Mouse (Mus musculus): ENCODE data around the gene Nrm. TPM values are rescaled to one million over a fixed set of nuclear protein-coding genes. Genes with fewer than 3 reads are reported as not detected.
A peak's percentile ranks its signal among the peaks of the same experiment; 100 is the strongest.
"Not testable (repeated sequence)": the region's sequence is repeated elsewhere in the genome, so short reads cannot be mapped to it uniquely, and the experiment has no call there.

Nrm gene
- polyA plus RNA-seq, 1 experiment, result 22.4 TPM

- TF ChIP-seq CTCF (IDR thresholded peaks at IDR 0.05; ENCODE audit: control insufficient read depth, insufficient read depth, low read length) (no peak), POLR2A (IDR thresholded peaks at IDR 0.05; ENCODE audit: borderline replicate concordance, control insufficient read depth, low read depth, low read length) (0 out of 2 replicates have a peak, but pooled peaks have one; percentile 21)
- peak overlapping the region; percentile 91 for H3K27ac ChIP-seq (ENCODE audit: control insufficient read depth, insufficient read depth, low read depth, low read length, poor library complexity)
- H3K4me1 ChIP-seq (ENCODE audit: control insufficient read depth, insufficient read depth, low read length), result peaks cover 4% of the 10 kb centered on the region; the same call in 1 of the 2 replicates
- WGBS, result under 1% methylated on average over 25 of the region's 25 CpGs
- H3K4me3 ChIP-seq (replicated peaks; ENCODE audit: control insufficient read depth, low read depth, low read length), result peak overlapping the region; percentile 62
Observed at GRCm38 (mm10) chr17:35836991-35837422, 24.1 kb upstream of the Nrm start.

GRCm38 (mm10) chr17:35837487-35837886 lies 23.6 kb upstream of the Nrm start:
- Histone ChIP-seq H3K4me1 (ENCODE audit: control insufficient read depth, insufficient read depth, low read length) (peaks cover 4% of the 10 kb centered on the region; the same call in 1 of the 2 replicates), H3K4me3 (replicated peaks; ENCODE audit: control insufficient read depth, low read depth, low read length) (peak overlapping the region; percentile 62), H3K27ac (ENCODE audit: control insufficient read depth, insufficient read depth, low read depth, low read length, poor library complexity) (peak overlapping the region; percentile 91)
- under 1% methylated on average over 18 of the region's 18 CpGs for WGBS
- peak; percentile 15; the same call in 1 of the 2 replicates for TF ChIP-seq POLR2A (IDR thresholded peaks at IDR 0.05; ENCODE audit: borderline replicate concordance, control insufficient read depth, low read depth, low read length)
- no peak for TF ChIP-seq CTCF (IDR thresholded peaks at IDR 0.05; ENCODE audit: control insufficient read depth, insufficient read depth, low read length)

GRCm38 (mm10) chr17:35838122-35838544 lies 23.0 kb upstream of the Nrm start, which contains the start of gene Tubb5:
Tubb5 (minus strand) TSS chr17:35838306.
- H3K4me1 ChIP-seq (ENCODE audit: control insufficient read depth, insufficient read depth, low read length), result peaks cover 4% of the 10 kb centered on the region; the same call in 1 of the 2 replicates
- 2% methylated on average over 29 of the region's 29 CpGs for WGBS
- TF ChIP-seq CTCF (IDR thresholded peaks at IDR 0.05; ENCODE audit: control insufficient read depth, insufficient read depth, low read length), result no peak
- TF ChIP-seq POLR2A (IDR thresholded peaks at IDR 0.05; ENCODE audit: borderline replicate concordance, control insufficient read depth, low read depth, low read length), result peak; percentile 99
- peak within 1 kb of the TSS; percentile 63 for H3K4me3 ChIP-seq (replicated peaks; ENCODE audit: control insufficient read depth, low read depth, low read length)
- H3K27ac ChIP-seq (ENCODE audit: control insufficient read depth, insufficient read depth, low read depth, low read length, poor library complexity), result peak within 1 kb of the TSS; percentile 91

GRCm38 (mm10) chr17:35838570-35838969 lies 22.5 kb upstream of the Nrm start:
- no peak for TF ChIP-seq CTCF (IDR thresholded peaks at IDR 0.05; ENCODE audit: control insufficient read depth, insufficient read depth, low read length)
- H3K4me3 ChIP-seq (replicated peaks; ENCODE audit: control insufficient read depth, low read depth, low read length), result peak overlapping the region; percentile 63
- H3K4me1 ChIP-seq (ENCODE audit: control insufficient read depth, insufficient read depth, low read length), result peaks cover 4% of the 10 kb centered on the region; the same call in 1 of the 2 replicates
- H3K27ac ChIP-seq (ENCODE audit: control insufficient read depth, insufficient read depth, low read depth, low read length, poor library complexity), result no peak overlapping the region; the same call in 1 of the 2 replicates
- WGBS, result 6% methylated on average over 5 of the region's 5 CpGs

- not testable (repeated sequence) for H3K4me1 ChIP-seq (ENCODE audit: control insufficient read depth, insufficient read depth, low read length); H3K4me3 ChIP-seq (replicated peaks; ENCODE audit: control insufficient read depth, low read depth, low read length)
- WGBS, result 62% methylated on average over 3 of the region's 3 CpGs
- H3K27ac ChIP-seq (ENCODE audit: control insufficient read depth, insufficient read depth, low read depth, low read length, poor library complexity), result peak overlapping the region; percentile 36; the same call in 1 of the 2 replicates
Observed at GRCm38 (mm10) chr17:35839002-35839401, 22.1 kb upstream of the Nrm start.

- no peak for TF ChIP-seq CTCF (IDR thresholded peaks at IDR 0.05; ENCODE audit: control insufficient read depth, insufficient read depth, low read length)
- no peak for TF ChIP-seq POLR2A (IDR thresholded peaks at IDR 0.05; ENCODE audit: borderline replicate concordance, control insufficient read depth, low read depth, low read length)
- Histone ChIP-seq H3K4me3 (replicated peaks; ENCODE audit: control insufficient read depth, low read depth, low read length) (peak overlapping the region; percentile 46), H3K4me1 (ENCODE audit: control insufficient read depth, insufficient read depth, low read length) (peaks cover 1% of the 10 kb centered on the region; the same call in 1 of the 2 replicates), H3K27ac (ENCODE audit: control insufficient read depth, insufficient read depth, low read depth, low read length, poor library complexity) (0 out of 2 replicates have a peak overlapping the region, but pooled peaks have one; percentile 31)
- WGBS, result 40% methylated on average over 14 of the region's 14 CpGs
Observed at GRCm38 (mm10) chr17:35840561-35840960, 20.6 kb upstream of the Nrm start.

- Histone ChIP-seq H3K27ac (ENCODE audit: control insufficient read depth, insufficient read depth, low read depth, low read length, poor library complexity) (peak within 1 kb of the TSS; percentile 74), H3K4me1 (ENCODE audit: control insufficient read depth, insufficient read depth, low read length) (peaks cover 1% of the 10 kb centered on the region; the same call in 1 of the 2 replicates), H3K4me3 (replicated peaks; ENCODE audit: control insufficient read depth, low read depth, low read length) (peak within 1 kb of the TSS; percentile 71)
- TF ChIP-seq CTCF (IDR thresholded peaks at IDR 0.05; ENCODE audit: control insufficient read depth, insufficient read depth, low read length) (no peak), POLR2A (IDR thresholded peaks at IDR 0.05; ENCODE audit: borderline replicate concordance, control insufficient read depth, low read depth, low read length) (peak; percentile 81)
- under 1% methylated on average over 59 of the region's 59 CpGs for WGBS
Observed at GRCm38 (mm10) chr17:35841076-35841950, 19.8 kb upstream of the Nrm start, which contains the start of gene Mdc1. Mdc1 (plus strand) TSS chr17:35841515.

- Histone ChIP-seq H3K27ac (ENCODE audit: control insufficient read depth, insufficient read depth, low read depth, low read length, poor library complexity) (peak overlapping the region; percentile 74), H3K4me3 (replicated peaks; ENCODE audit: control insufficient read depth, low read depth, low read length) (peak overlapping the region; percentile 71), H3K4me1 (ENCODE audit: control insufficient read depth, insufficient read depth, low read length) (no peaks in the 10 kb centered on the region; the same call in 1 of the 2 replicates)
- TF ChIP-seq CTCF (IDR thresholded peaks at IDR 0.05; ENCODE audit: control insufficient read depth, insufficient read depth, low read length), result no peak
- TF ChIP-seq POLR2A (IDR thresholded peaks at IDR 0.05; ENCODE audit: borderline replicate concordance, control insufficient read depth, low read depth, low read length), result no peak
- 6% methylated on average over 11 of the region's 11 CpGs for WGBS
Observed at GRCm38 (mm10) chr17:35842006-35842405, 19.1 kb upstream of the Nrm start.
